Mouse (Mus musculus) lung, postnatal 4 days (tissue): ENCODE data around the gene Tnip1.

Source experiments
- DNase-seq, 2 experiments: peaks; one replicate each; pipeline ENCODE4 v3.0.0; 2021

Tnip1 gene

DNA sequence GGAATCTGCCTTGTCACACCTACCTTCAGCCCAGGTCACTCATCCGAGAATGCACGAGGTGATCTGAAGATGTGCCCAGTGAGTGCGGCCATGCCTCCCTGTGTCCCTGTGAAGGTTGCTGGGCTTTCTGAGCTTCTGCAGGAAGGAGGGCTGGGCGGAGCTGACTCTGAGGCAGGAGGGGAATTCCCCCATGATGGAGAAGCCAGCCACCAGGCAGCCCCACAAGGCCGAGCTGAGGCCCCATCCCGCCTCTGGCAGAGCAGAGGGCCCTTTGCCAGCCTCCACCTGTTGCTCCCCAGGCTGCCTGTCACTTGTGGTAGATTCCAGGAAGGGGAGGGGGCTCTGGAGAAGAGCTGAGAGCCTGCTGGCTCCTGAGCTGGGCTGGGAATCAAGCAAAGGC is at the start of gene Tnip1:
Gene Tnip1 (minus strand): TSS at position 108 of the 400 bp plus-strand sequence.
- DNase-seq = peak; percentile 39 to 44

DNA sequence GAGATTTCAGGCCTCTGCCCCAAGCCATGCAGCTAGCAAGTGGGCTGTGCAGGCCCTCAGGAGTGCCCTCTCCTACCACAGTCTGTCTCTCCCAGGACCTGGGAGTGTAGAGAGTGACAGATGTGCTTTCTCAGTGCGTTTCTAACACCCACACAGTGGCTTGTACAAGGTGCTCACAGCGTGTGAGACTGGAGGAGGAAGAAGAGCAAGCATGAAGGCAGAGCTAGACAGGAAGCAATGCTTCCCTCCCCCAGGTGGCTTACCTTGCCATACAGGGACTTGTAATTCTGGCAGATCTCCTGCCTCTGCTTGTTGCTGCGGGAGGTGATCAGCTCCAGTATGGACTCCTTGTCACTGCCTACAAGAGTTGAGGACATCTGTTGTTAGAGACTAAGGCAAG is 48.7 kb upstream of the Tnip1 start:
- DNase-seq = no peak

DNA sequence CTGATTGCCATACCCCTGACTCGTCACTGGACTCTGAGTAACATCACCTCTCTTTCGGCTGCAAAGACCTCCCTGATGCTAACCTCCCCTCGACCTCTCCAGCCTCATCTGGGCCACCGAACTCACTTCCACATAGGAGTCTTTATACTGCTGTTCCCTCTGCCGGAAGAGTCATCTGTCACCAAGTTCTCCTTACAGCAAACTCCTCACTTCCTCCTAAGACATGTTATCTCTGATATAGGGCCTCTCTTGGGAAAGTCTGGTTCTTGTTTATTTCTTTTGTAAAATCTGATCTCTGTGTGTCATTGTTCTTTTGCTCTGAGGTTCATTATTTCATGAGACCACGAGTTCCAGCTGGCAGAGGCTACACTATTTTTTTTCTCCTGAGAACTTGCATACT is 45.5 kb upstream of the Tnip1 start:
- DNase-seq = no peak

DNA sequence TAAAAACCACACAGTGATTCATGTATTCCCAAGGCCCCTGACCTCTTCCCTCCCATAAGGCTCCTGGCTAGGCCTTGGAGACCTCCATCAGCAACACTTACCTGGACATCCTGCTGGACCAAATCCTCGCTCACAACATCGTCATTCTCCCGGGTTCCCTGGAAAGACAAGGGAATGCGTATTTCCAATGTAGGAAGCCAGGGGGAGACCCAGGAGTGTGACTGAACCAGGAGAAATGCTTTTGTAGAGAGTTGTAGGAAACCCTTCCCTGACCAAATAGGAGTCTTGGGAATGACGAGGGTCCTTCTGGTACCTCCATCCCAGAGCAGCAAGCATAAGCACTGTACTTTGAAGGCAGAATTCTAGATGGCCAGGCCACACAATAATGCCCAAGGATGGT is 43.0 kb upstream of the Tnip1 start:
- no peak for DNase-seq

DNA sequence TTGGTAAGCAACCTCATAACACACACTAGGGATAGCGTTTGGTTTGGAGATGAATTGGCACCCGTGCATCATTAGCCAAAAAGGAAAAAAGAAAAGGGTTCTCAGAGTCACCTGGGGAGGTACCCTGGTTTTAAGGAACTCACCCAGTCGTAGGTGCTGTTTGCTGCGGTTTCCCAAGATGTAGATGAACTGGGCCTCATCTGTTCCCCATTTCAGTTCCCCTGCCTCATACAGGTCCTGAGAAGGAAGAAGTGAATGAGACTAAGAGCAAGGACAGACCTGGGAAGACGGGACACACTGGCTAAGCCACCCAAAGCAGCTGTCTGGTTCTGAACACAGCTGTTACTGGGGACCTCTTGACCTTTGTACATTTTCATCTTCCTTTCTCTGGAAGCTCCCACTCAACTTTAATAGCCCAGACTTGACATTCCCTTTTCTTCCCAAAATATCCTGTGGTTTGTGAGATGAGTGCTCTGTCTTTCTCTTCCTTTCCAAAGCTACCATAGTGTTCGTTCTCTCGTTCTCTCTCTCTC is 42.3 kb upstream of the Tnip1 start:
- DNase-seq = no peak

DNA sequence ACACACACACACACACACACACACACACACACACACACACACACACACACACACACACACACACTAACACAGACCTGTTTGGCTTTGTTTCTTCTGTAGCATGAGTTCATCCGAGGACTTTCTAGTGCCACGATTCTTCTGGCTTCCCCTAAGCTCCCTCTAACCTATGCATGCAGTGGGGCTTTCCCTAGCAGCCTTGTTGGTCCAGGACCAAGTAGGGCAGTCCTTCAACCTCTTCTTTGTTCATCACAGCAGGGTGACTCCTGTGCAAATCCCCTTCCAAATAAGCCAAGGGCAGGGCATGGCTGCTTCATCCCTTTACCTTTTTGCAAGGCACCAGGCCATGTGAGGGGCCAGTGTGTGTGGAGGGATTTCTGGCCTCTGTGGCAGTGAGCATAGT is 36.0 kb upstream of the Tnip1 start:
- DNase-seq = no peak

DNA sequence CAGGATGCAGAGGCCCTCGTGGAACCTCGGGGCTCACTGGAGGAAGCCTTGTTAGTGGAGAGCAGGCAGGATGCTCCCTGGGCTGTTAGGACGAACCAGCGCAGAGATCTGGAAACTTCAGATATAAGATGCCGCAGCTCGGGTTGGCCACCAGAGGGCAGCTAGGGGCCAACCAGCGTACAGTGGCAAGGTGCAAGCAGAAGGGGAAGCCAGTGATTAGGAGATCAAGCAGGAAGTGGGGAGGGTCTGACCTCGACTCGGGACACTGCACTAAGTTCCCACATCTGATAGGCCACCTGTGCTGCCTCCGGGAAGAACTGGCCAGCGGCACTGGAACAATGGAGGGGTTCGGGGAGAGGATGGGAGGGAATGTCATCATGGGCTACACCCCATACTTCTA is 35.6 kb upstream of the Tnip1 start:
- peak; percentile 70 to 72 for DNase-seq

DNA sequence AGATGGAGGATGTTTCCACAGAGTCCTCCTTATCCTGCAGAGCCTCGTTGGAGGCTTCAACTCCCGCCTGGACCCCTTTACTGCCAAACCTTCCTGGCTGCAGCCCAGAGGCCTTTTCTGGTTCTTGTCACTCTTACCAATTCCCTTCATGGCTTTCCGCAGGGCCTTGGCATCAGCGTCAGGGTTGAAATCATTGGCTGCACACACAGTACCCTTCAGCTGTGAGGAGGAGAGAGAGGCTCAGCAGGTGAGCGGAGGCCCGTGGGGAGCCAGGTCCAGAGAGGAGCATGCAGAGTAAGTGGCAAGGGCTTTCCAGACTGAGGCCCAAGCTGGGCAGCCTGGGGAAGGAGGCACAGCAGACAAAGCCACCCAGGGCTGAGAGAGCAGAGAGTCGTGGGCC is 33.5 kb upstream of the Tnip1 start:
- no peak for DNase-seq

DNA sequence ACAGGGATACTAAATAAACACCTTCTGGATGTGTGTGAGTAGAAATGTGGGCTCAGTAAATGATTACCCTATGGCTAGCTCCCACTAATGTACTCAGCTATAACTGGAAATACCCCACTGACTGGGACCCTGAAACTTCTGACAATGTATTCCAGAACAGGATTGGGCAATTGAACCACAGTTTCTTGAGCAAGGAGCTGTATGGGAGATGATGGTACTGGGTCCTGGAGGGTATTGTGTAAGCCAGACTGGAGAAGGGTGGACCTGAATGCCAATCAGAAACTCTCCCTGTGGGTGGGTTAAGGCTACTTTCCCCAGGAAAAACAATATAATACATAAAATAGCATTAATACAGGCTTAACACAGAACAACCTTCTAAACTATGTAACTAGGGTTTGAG is 27.2 kb upstream of the Tnip1 start:
- DNase-seq = no peak

DNA sequence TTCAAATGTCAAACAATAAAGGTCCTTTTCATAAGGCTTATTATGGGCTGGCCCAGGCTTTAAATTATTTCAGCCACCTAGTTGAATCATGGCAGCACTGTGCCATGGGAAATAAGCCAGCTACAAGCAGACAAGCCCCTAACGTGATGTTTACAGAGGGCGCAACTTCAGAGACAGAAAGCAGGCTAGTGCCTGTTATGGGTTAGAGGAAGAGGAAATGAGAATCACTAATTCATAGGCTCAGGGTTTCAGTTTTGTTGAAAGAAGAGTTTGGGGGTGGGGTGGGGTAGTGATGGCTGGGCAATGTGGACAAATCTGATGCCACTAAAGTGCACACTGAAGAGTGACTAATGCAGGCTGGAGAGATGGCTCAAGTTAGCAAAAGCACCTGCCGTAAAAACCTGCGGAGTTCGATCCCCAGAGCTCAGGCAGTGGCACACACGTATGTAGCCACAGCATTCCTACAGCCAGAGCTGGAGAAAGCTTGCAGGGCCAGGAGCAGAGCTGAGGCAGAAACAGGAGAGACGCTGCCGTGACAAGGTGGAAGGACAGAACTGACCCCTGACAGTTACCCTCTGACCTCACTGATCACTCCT is 26.1 kb upstream of the Tnip1 start:
- no peak for DNase-seq

DNA sequence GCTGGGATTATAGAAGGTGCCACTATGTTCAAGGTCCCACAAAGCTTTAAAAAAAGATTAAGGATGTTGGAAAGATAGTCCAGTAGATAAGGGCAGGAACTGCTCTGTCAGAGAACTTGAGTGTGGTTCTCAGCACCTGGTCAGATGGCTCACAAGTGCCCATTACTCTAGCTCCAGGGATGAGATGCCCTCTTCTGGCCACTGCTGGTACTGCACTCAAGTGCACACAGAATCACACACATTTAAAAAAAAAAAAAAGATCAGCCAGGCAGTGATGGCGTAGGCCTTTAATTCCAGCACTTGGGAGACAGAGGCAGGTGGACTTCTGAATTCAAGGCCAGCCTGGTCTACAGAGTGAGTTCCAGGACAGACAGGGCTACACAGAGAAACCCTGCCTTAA is 25.3 kb upstream of the Tnip1 start:
- DNase-seq = peak in 1 of 2 experiments; percentile 59

DNA sequence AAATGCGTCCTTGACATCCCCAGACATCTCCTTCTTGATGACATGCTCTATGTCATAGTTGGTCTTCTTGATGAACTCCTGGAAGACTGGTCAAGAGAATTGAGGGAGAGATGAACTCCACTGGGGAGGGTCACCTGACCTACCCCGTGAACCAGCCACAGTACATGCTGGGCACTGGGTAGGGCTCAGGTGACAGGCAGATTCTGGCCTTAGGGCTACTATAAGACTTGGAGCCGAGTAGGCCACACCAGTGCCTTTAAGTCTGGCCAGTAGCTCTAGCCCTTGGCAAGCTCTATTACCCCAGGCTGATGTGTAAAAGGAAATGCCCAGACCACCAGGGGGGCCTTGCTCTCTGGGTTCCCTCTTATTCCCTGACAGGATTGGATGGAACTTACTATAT is 22.4 kb upstream of the Tnip1 start:
- DNase-seq = no peak

DNA sequence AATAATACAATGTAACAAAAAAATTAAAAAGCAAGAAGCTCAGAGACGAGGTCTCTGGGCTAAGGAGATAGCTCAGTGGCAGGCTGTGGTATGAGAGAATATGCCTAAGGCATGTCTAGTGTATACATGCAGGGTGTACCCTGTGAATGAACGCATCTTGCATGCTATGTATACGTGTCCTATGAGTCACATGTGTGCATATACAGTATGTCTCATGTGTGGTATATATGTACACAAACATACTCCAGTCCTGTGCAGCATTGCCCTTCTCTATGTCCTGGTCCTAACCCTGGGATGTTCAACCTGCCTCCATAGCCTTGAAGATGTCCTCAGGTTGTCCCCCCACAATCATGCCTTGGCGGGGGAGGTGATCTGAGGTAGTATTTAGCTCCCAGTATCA is 21.9 kb upstream of the Tnip1 start:
- no peak for DNase-seq

DNA sequence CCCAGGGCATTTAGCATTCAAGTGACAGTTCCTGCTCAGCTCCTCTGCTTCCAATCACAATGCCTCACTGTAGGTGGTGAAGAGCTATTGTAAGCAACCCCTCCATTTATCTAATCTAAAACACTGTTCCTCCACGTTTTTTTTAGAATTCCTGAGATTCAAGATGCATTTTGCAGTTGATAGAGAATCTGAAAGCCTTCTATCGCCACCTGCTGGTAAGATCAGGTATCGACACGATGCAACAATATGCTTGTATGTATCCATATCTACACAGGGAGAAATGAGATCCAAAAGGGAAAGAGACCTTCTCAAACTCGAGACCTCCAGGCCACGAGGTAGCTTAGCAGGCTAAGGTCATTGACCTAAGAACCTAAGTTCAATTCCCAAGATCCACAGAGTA is 21.4 kb upstream of the Tnip1 start:
- peak in 1 of 2 experiments; percentile 79 for DNase-seq

DNA sequence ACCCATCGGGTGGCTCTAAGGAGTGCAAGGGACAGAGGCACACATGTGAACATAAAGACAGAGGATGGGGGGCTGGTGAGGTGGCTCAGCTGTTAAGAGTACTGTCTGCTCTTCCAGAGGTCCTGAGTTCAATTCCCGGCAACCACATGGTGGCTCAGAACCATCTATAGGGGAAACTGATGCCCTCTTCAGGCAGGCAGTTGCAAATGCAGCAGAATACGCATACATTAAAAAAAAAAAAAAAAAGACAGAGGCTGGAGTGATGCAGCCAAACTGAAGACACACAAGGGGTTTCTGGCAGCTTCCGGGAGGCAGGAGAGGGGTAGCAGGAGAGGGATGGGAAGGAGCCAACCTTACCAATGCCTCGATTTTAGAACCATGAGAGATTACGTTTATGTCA is 19.8 kb upstream of the Tnip1 start:
- no peak for DNase-seq

DNA sequence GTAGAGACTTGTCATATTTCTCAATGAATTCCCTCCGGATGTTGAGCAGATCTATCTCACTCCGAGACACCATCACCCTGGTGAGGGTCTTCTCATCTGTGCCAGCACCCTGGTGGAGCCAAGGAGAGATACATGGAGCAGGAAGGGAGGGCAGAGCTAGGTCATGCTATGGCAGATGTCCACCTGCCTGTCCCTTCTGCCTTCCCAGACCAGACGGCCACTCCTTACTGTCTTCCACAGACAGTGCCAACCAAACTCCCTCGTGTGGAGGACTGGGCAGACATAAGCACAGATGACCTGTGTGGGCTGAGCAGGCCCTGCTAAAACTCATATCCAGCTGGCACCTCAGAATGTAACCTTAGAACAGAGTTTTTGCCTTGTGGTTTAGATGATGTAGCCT is 18.9 kb upstream of the Tnip1 start:
- DNase-seq = no peak

DNA sequence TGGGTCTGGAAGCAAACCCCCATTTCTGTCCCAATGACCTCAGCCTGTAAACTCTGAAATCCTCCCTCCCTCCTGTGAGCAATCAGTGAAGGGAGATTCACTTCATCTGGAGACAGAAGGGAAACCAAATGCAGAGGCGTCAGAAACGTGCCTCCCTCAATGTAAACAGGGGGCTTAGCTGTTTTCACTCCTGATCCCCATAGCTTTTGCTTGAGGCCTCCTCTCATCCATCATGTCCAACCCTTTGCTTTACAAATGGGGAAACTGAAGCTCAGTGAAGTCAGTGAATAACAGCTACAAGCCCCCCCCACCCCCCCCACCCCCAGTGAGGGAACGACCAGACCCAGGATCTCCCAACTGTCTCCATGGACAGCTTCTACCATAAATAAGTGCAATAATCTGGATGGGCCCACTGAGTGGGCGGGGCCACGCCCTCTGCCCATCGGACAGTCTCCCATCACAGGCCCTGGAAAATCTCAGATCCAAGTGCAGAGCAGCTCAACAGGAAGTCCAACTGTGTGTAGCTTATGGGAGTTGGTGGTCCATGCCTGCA is 14.7 kb upstream of the Tnip1 start:
- no peak for DNase-seq

DNA sequence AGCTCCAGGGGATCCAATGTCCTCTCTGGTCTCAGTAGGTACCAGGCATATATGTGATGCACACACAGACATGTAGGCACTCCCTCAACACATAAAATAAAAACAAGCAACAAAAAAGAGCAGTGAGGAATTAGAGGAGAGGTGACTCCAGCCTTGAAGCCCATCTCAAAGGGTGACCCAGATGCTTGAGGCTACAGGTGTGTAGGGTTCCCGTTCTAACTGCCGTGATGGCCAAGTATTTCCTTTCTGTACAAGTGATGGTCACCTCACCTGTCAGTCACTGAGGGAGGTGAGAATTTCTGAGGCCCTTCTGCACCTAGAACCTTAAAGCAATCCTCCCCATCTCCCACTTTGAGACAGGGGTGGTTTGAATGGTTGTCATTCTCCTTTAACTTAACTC is 13.6 kb upstream of the Tnip1 start:
- no peak for DNase-seq

DNA sequence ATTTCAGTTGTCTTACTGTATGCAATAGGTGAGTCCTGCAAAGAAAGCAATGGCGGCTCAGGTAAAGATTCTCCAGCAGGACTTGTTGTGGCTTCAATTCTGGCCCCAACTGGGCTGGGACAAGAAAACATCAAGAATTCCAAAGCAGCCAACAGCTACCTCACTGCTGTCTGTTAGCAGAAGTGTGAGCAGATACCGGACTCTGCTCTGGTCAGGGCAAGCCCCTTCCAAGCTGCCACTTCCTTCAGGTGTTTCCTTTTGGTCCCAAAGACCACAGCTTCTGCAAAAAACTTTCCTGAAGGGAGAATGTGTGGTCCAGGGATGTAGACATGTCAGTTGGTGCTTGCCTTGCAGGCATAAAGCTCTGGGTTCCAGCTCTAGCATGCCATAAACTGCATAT is 13.0 kb upstream of the Tnip1 start:
- no peak for DNase-seq

DNA sequence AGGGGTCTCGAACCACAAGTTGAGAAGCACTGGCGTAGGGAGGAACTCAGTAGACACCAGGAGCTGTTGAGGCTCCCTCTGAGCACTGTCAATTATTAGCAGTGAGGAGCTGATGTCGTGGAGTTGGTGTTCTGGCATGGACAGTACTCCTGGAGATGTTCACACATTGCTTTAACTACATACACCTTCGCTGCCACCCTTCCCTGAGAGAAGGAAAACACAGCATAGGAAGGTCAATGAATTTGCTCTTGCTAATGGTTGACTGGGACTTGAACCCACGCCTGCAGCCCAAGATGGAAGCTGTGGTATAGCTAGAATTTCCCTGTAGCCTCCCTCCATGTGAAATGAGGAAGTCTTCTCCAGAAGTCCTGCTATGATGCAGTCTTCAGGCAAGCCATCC is 12.6 kb upstream of the Tnip1 start:
- no peak for DNase-seq

DNA sequence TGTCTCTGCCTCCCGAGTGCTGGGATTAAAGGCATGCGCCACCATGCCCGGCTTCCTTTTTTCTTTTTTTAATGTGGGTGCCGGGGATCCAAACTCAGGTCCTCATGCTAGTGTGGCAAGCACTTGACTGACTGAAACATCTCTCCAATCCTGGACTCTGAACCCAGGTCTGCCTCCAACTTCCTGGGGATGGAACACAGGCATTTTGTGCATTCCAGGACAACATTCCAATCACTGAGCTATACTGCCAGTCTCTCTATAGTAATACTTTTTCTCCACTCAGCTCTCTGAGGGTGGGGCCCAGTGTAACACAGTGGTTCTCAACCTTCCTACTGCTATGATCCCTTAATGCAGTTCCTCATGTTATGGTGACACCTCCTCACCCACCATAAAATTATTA is 11.9 kb upstream of the Tnip1 start:
- no peak for DNase-seq

DNA sequence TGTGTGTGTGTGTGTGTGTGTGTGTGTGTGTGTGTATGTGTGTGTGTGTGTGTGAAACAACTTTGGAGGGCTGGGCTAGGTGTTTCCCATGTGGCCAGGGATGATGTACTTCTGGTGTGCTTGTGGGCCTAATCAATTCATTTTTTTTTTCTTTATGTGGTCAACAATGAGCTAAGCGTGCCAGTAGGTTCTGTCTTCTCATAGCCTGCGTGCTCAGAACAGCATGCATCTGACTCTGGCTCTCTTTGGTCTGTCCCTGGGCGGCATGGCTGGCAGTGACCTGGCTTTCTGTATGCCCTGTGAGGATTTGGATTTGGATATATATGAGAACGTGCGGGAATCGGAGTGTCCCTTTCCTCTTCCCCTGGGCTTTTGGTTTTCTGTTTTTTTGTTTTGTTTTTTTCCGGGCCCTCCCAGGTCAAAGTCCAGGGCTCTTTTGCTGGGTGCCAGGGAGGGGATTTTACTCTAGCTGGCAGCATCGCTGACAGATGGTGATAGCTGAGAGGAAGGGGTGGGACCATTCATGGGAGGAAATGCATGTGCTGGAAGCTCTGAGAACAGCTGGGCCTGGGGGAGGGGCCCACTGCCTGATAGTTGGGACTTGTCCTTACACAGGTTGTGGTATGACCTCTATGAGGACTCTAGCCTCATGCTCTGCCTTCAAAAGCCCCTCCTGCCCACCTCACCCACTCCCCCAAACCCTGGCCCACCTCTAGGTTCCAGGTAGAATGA is 10.9 kb upstream of the Tnip1 start:
- DNase-seq = peak; percentile 71 to 83

DNA sequence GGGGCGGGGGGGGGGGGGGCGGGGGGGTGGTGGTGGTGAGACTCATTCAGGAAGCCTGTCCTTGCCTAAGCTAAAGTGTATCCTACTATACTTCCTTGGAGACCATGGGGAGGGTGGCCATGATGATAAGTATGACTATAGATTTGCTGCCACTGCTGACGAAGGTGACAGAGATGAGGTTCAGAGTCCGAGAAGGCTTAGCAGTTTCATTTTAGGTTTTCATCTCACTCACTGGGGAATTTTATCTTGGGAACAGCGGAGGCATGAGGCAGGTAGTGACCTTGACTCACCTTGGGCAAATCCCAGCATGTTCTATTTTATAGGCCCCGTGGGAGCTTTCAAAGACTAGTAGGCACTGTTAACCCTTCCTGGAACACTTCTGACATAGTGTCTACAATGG is 10.1 kb upstream of the Tnip1 start:
- DNase-seq = no peak

DNA sequence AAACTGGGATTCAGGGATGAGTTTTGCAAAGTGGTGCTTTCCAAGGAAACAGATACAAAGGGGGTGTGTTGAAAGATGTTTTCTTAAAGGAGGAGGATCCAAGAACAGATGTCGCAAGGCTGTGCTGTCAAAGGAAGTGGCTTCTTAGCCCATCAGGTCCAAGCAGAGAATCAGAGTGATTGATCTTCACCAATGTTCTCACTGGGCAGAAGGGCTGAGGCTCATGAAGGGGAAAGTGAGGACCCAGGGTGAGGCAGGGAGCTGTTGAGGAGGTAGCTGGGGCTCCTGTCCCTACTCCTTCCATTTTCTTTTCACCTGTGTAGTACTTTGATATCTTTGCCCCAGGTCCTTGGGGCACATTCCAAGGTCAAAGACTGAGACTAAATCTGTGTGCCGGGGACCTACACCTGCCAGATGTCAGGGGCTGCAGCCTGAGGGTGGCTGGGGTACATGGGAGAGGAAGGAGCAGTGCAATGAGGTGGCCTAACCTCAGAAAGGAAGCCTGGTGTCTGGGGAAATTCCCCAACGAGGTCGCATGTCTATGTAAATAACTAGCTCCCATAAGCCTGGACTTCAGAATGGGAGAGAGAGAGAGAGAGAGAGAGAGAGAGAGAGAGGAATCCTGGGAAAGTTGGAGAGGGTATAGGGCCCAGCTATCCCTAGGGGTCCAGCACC is 9.5 kb upstream of the Tnip1 start:
- no peak for DNase-seq
